Mouse (Mus musculus) adipocyte (in vitro differentiated cells): ENCODE measurements around the gene Rngtt.

Experiments
- DNase-seq: peaks from one replicate; pipeline ENCODE4 v3.0.0-alpha.2; 2016; ENCODE audit warnings: low spot score

Rngtt gene

GRCm38 (mm10) chr4:33514108-33515000 is 204.2 kb downstream of the Rngtt start:
- no peak for DNase-seq

GRCm38 (mm10) chr4:33520196-33520595 is 210.1 kb downstream of the Rngtt start:
- DNase-seq: no peak

GRCm38 (mm10) chr4:33520938-33521337 is 210.8 kb downstream of the Rngtt start:
- no peak for DNase-seq

- no peak for DNase-seq
Measured at GRCm38 (mm10) chr4:33523774-33524173, 213.7 kb downstream of the Rngtt start.

GRCm38 (mm10) chr4:33524481-33525141 is 214.5 kb downstream of the Rngtt start:
- peak; percentile 96 for DNase-seq

- no peak for DNase-seq
Measured at GRCm38 (mm10) chr4:33525272-33525671, 215.2 kb downstream of the Rngtt start.

DNA sequence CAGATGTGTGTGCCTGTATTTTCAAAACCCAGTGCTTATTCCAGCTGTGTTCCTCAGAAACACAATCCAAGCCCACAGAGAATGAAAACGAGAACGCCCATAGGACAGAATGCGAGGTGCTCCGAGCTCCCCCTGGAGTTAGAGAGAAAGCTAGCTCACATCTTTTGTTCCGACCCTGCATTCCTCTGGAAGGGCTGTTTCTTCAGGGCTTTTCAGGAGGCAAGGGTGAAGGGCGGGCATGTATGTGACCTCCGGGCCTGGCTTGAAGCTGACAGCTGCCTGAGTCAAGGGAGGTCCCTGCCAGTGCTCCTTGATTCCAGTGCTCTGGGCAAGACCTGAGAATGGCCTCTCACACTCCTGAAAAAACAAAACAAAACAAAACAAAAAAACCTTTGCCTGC is 216.0 kb downstream of the Rngtt start:
- no peak for DNase-seq

GRCm38 (mm10) chr4:33526675-33527074 is 216.6 kb downstream of the Rngtt start:
- no peak for DNase-seq

- DNase-seq: no peak
Measured at GRCm38 (mm10) chr4:33532596-33532995, 222.5 kb downstream of the Rngtt start.

- no peak for DNase-seq
Measured at GRCm38 (mm10) chr4:33544755-33545576, 234.9 kb downstream of the Rngtt start.

- no peak for DNase-seq
Measured at GRCm38 (mm10) chr4:33545577-33545879, 235.4 kb downstream of the Rngtt start.

GRCm38 (mm10) chr4:33546278-33546677 is 236.2 kb downstream of the Rngtt start:
- DNase-seq: no peak

DNA sequence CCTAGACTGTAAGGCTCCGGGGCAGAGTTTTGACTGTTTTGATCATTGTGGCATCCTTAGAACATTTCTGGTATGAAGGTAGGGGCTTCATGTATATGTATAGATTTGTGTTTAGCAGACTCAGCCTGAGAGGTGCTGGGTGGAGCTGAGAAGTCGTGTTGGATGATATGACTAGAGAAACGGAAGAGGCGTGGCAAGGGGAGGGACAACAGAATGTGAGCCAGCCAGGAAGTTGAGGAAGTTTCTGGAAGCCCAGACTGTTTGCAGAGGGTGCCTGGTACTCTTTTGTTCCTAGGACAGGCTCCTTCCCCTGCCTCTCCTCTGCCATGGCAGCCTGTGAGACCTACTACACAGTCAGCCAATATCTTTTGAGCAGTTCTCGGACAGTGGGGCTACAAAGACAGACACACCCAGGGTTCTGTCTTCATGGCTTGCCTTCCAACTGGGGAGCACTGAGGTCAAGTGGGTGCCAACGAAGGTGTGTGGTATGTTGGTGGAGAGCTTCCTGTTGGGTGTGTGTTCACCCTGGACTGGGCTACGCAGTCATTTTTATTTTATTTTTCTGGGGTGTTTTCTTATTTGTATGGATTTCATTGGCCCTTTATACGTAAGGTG is 237.3 kb downstream of the Rngtt start:
- DNase-seq: no peak

- peak; percentile 71 for DNase-seq
Measured at GRCm38 (mm10) chr4:33549606-33550005, 239.5 kb downstream of the Rngtt start.
